Mouse (Mus musculus) heart, postnatal 0 days (tissue): ENCODE measurements around the gene Col12a1.

Source experiments
- CTCF ChIP-seq: IDR thresholded peaks from 2 replicates; pipeline ENCODE4 v1.5.1; 2016; ENCODE audit warnings: antibody characterized with exemption, control low read depth, low read depth
- EP300 ChIP-seq: IDR thresholded peaks from 2 replicates; pipeline ENCODE4 v1.6.1; 2016; ENCODE audit warnings: antibody characterized with exemption, low read depth

GRCm38 (mm10) chr9:79653327-79654150 lies 65.1 kb downstream of the Col12a1 start:
- TF ChIP-seq CTCF, result no peak
- TF ChIP-seq EP300, result no peak
